Mouse (Mus musculus): ENCODE data around the gene Dmac1.
"Not testable (repeated sequence)": the region's sequence is repeated elsewhere in the genome, so short reads cannot be mapped to it uniquely, and the experiment has no call there.

The Dmac1 gene

DNA sequence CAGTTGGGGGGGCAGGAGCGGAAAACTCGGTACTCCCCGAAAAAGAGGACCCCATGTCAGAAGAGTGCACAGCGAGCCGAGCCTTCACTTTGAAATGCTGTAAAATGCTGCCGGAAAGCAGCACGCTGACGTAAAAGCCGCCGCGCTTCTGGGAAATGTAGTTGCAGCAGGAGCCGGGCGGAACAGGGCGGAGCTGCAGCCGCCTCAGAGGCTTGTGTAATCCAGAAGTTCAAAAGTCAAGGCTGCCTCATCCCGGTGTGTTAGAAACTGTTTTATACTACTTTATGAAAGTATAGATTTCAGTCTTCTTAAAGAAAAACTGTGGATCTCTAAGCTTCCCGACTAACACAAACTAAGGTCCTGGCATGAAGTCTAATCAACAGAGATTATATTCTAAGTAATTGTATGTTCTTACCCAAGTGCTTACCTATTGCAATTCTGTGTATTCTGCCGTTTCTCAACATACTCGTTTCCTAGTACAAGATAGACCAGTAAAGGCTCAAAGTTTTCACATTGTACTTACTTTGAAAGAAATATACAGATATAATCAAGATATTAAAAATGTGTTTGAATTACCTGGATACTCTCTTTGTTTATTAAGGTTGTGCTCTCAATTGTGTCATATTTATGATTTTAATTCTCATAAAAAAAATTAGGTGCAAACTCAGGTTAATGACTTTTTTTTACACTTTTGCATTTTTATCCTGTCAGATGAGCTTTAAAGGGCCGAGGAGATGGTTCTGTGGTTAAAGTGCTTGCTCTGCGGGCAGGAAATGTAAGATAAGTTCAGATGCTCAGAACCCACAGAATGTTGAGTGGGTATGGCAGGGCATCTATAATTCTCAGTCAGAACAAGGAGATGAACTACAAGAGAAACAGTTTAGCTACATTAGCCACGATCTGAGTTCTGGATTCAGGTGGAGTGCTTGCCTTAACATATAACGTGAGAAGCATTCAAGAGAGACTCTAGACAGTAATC is at the start of gene Dmac1:
Dmac1 (minus strand) TSS at position 109 of the 979 bp plus-strand sequence.
- peak; percentile 90 for DNase-seq (ENCODE audit: low spot score)

GRCm38 (mm10) chr4:75315431-75315830 is 37.3 kb upstream of the Dmac1 start:
- no peak for DNase-seq (ENCODE audit: low spot score)

DNA sequence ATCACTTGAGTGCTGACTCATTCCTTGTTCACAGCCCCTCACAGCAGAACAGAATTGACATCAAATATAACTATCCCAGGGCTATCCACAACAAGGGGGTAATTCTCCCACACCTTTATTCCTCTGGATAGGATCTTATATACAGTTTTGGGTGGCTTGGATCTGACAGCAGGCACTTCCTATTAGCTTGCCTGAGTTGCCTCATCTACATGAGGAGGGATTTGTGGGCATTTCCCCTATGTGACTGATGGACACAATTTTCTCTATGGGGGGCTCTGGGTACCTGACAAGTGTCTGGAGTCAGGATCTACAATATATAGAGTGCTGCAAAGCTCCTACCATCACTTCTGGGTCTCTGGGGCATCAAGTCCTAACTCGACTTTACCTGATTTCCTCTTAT is 36.9 kb upstream of the Dmac1 start:
- no peak for DNase-seq (ENCODE audit: low spot score)

GRCm38 (mm10) chr4:75311918-75312317 is 33.8 kb upstream of the Dmac1 start:
- DNase-seq (ENCODE audit: low spot score): no peak

GRCm38 (mm10) chr4:75311305-75311704 is 33.2 kb upstream of the Dmac1 start:
- no peak for DNase-seq (ENCODE audit: low spot score)

DNA sequence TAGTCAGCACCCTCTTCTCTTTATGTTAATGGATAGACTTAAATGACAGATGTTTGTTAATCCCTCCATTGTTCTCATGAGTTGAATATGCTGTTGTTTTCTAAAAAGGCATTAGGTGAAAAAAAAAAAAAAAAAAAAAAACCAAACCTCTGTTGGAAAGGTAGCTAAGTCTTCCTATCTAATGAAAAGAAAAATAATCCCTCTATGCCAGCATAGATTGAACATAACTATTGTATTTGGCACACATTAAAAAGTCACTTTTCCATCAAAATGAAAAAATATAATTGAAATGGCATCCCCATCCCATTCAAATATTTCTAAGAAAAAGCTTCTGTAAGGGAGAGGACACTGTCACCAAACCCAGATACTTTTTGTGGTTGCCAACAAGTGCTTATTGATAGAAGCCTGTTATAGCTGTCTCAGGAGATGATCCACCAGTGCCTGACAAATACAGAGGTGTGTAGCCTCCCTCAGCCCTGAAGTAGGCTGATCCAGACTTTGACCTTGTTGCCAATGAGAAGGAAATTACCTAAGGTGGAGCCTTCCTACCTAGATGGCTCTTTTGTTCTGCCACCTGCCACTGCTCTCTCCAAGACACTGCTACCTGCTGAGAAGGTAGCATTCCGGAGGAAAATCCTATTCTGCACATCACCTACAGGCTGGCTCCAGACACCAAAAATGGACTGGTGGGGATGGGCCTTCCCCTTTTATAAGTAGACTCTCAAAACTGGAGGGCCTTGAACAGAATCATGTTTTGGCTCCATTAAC is 22.3 kb upstream of the Dmac1 start:
- DNase-seq (ENCODE audit: low spot score): no peak

GRCm38 (mm10) chr4:75292315-75292714 is 14.2 kb upstream of the Dmac1 start:
- no peak for DNase-seq (ENCODE audit: low spot score)

DNA sequence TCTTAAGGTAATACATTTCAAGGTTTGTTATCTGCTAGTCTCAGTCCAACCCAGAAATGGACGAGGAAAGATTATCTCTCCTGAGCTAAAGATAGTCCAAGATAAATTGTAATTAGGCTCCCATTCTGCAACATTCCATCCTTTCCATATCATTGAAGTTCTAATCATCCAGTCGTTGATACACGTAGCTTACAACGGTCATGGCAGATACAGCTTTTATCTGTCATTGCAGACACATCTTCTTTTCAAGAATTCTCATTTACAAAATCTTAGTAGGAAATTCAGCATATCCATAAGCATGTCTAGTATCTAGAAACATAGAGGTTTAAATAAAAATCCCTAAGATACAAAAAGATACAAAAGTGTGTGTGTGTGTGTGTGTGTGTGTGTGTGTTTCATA is 13.0 kb upstream of the Dmac1 start:
- DNase-seq (ENCODE audit: low spot score): no peak

GRCm38 (mm10) chr4:75277467-75278196 is 473 bp downstream of the Dmac1 start:
- DNase-seq (ENCODE audit: low spot score): no peak

GRCm38 (mm10) chr4:75275737-75276136 is 2.4 kb downstream of the Dmac1 start:
- DNase-seq (ENCODE audit: low spot score): no peak

DNA sequence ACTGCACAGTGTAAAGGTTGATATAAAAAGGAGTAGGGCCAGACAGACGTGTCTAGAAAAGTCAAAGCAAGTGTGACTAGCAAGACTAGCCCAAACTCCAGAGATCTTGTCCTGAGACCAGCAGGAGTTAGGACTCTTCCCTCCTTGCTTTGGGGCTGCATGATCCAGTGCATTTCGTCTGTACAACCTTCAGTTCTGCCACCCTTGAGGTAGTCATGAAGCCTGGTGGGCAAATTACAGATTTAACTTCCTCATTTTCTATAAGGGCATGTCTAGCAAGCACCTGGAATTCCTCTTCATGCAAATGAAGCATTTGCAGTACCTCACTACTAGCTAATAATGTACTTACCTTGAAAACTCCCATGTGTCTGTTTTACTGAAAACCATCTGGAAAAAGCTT is 10.2 kb downstream of the Dmac1 start:
- DNase-seq (ENCODE audit: low spot score): no peak

DNA sequence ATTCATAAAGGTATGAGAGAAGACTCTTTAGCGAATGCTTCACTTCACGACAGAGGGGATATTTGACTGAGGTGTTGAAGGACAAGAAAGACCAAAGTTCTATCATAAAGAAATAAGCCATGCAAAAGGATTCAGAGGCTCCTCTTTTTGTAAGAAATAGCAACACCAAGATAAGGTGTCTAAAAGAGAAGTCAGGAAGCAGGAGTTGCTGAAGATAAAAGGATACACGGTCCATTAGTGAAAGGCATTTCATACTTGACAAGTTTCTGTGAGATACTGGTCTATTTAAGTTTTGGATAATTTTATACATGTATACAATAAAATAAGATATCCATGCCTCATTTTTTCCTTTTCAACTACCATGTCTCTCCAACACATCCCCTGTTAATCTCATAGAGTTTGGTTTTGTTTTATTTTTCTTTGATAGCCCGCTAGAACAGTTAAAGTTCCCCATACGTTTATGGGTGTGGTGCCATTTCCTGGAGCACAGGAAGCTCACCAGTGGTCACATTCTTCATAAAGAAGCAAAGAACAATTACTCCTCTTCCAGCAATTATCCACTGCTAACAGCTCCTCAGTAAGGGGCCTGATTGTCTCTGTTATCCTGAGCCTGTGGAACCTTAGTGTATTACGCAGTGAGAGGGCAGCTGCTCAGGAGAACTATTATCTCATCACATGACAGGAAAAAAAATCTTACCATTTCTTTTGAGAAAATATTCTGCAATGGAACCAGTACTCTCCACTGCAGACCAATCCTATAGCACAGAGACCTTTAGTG is 11.1 kb downstream of the Dmac1 start:
- DNase-seq (ENCODE audit: low spot score): no peak

GRCm38 (mm10) chr4:75264219-75264618 is 13.9 kb downstream of the Dmac1 start:
- DNase-seq (ENCODE audit: low spot score): no peak

DNA sequence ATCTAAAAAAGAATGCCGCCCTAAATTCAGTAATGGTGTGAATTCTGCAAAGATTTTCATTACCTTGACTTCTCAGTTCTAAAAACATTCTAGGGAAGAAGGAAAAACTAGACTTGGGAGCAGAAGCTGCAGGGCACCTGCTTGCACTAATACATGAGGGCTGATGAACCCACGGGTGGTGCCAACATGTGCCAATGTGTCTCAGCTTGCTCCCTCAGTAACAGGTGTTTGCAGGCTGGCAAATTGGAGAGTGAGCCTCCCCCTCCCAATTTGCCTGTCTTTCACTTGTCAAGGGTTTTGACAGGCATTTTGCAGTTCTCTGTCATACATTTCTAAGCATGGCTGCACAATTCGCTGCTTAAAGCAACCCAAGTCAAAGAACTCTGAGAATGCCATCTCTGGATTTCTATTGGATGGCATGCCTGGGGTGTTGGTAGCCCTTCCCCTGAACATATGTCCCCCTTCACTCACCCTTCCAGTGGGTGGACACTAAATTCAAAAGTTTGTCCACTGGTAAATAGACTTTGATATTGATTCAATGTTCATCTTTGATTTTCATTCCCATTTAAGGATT is 14.5 kb downstream of the Dmac1 start:
- no peak for DNase-seq (ENCODE audit: low spot score)

DNA sequence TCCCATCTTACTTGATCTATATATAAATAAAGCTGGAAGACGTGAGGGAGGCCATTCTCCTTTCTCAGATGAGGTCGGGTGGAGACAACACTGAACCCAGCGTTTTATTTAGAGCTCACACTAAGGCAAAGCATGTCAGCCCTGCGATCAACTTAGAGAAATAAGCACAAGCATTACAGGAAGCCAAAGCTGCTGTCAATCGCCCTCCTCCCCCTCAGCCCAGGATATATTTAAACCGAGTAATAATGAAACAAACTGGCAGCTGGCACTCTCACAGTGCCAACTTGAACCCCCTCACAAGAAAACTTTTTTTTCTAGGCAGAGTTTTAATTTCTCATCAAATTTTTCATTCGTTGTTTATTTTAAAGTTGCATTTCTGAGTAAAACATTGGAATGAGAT is 15.7 kb downstream of the Dmac1 start:
- DNase-seq (ENCODE audit: low spot score): no peak

GRCm38 (mm10) chr4:75260156-75260555 is 17.9 kb downstream of the Dmac1 start:
- no peak for DNase-seq (ENCODE audit: low spot score)

DNA sequence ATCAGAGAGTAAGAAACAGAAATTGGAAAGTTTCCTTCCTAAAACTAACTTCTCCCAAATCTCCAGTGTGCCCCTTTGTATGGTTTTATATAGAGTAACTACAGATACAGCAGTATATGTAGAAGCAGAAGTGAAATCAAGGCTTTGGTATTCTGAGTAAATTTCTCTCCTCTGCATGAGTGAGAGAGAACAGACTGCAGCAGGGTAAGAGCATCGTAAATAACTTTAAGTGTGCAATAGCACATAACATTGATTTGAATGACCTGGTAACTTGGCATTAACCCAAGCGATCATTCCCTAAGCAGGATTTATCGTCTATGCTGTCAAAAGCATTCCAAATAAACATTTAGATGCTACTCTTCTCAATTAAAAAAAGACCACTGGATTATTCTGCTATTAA is 18.7 kb downstream of the Dmac1 start:
- no peak for DNase-seq (ENCODE audit: low spot score)

DNA sequence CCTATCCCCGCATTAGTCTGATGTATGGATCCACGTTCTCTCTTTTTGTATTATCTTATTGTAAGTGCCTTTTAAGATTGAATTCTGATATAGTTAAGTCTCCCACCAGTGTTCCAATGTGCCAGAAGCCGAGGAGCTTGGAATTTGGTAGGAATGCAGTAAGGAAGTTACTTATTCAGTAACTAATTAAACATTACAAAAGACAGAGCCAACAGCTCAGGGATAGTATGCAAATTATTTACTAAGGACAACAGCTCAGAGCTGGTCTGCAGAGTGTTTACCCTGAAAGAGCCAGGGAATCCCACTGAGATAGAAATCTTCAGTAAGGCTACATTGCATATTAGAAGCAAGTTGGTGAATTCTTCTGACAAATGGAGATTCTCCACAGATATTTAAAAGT is 43.5 kb downstream of the Dmac1 start:
- DNase-seq (ENCODE audit: low spot score): not testable (repeated sequence)

All from testis, postnatal 14 days (tissue).